Mouse (Mus musculus) ovary, adult 18-20 months (tissue): Measurements from ENCODE around the gene Mtmr12.

Source experiments
- DNase-seq: peaks from one replicate; pipeline ENCODE4 v3.0.0; 2022; ENCODE audit warnings: low spot score, mixed read lengths

The Mtmr12 gene

DNA sequence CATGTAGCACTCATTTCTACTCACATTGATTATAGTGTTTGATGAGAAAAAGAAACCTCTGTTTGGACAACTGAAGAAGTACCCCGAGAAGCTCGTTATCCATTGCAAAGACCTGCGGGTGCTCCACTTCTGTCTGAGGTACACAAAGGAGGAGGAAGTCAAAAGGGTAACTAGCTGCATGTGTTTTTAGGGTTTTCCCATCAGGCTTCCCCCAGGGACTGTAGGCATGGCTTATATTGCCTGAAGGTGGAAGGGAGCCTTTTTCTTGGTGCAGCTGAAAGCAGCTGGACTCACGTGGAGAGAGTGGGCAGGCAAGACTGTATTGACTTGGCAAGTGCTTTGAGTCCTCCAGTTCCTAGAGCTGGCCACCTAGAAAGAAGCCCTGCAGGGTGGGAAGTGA lies 31.2 kb downstream of the Mtmr12 start:
- DNase-seq, result no peak

DNA sequence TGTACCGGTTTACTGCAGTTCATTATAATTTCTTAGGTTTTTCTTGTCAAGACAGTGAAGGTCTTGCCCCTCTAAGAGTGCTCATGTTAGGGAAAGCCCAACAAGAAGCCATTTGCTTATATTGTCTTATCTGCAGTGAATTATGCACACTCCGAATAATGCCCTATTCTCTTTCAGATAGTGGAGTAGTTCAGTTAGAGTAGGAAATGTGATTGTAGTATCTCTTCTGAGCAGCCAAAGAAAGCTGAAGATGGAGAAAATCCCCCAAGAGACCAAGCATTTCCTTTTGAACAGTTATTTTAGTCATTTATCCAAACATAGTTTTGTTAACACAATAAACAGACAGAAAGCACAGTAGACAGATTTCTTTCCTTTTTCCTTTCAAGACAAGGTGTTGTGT lies 32.1 kb downstream of the Mtmr12 start:
- DNase-seq, result no peak

DNA sequence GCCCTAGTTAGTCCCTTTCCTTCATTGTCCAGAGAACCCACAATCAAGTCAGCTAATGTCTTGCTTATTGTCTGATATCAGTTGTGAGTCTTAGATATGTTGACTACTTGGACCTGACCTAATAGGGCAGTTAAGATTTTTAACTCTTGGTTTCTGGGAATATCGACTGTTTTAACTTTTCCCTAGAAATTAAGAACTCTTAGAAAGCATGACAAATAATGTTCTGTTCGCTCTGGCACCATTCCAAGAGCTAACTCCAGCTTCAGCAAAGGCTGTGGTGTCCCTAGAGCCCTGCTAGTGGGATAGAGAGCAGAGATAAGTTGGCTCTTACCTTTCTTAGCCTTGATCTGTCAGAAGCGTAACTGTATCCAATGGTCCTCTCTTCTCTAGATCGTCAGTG lies 32.7 kb downstream of the Mtmr12 start:
- no peak for DNase-seq

DNA sequence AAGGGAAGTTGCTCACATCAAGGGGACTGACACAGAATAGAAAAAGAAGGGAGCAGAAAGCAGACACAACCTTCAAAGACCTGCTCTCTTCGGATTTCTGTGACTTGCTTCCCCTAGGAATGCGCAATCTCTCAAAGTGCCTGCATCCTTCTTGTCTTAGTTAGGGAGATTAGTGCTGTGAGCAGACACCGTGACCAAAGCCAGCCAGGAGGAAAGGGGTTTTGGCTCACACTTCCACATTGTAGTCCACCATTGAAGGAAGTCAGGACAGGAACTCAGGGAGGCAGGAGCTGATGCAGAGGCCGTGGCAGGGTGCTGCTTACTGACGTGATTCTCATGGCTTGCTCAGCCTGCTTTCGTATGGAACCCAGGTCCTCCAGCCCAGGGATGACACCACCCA lies 33.5 kb downstream of the Mtmr12 start:
- no peak for DNase-seq

DNA sequence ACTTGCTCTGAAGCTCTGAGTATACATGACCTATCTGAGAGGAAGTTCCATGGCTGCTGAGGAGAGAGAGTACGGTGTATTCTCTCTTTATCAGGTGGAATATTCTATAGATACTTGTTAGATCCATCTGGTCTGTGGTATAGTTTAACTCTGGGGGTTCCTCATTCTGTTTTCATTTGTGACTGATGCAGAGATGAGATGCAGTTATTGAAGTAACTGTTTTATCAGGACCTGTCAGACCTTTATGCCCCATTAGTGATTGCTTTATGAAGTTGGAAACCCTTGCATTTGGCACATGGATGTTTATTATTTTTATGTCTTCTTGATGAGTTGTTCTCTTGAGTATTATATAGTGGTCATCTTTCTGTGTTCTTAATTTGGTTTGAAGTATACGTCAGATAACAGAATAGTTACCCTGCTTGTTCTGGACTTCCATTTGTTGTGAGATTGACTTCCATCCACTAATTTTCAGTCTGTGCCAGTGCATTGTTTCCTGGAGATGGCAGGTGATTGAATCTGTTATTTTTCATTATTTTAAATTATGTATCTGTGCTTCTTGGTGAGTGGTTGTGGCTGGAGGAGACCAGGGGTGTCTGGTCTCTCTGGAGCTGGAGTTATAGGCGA lies 36.0 kb downstream of the Mtmr12 start:
- no peak for DNase-seq

DNA sequence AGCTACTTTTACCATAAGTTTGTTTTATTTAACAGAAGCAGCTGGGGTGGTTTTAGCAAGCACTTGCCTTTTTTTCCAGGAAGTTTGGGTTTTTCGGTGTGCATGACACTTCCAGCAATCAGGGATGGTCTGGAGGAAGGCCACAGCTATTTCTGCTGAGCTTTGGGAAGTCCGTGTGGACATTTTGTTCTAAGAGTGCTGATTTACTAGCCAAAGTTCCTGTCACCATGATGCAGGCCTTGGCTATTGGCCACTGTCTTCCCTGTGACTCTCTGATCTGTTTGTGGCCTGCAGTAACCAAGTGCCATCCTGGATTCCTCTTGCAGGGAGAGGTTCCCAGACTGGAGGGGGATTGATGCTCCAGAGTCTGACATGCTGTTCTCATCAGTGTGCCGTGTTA lies 39.0 kb downstream of the Mtmr12 start:
- DNase-seq, result no peak

DNA sequence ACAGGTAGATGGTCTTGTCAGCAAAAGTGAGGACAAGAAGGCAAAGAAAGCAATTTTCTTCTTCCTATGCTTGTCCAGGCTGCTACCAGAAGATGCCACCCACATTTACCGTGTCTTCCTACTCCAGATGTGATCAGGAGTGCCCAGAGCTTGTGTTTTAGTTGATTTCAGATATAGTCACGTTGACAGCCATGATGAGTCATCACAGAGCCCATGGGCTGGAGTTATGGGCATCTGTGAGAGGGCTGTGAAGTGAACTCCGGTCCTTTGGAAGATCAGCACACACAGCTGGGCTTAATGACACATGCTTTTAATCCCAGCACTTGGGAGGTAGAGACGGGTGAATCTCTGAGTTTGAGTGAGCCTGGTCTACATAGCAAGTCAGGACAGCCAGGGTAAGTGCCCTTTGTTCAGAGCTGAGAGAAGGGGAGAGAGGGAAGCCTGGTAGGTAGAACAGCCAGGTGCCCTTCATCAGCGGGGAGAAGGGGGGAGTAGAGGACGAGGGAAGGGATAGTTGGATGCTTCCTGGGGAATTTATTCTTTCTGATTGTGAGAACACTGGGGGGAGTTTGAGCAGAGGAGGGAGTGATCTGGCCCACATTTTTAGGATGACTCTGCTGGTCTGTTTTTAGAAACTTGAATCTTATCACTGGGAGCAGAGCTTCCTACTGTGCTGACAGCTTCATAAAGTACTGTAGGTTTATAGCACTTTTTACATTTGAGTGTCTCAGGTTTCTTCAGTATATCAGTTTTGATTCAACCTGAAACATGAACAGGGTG lies 40.9 kb downstream of the Mtmr12 start:
- no peak for DNase-seq

DNA sequence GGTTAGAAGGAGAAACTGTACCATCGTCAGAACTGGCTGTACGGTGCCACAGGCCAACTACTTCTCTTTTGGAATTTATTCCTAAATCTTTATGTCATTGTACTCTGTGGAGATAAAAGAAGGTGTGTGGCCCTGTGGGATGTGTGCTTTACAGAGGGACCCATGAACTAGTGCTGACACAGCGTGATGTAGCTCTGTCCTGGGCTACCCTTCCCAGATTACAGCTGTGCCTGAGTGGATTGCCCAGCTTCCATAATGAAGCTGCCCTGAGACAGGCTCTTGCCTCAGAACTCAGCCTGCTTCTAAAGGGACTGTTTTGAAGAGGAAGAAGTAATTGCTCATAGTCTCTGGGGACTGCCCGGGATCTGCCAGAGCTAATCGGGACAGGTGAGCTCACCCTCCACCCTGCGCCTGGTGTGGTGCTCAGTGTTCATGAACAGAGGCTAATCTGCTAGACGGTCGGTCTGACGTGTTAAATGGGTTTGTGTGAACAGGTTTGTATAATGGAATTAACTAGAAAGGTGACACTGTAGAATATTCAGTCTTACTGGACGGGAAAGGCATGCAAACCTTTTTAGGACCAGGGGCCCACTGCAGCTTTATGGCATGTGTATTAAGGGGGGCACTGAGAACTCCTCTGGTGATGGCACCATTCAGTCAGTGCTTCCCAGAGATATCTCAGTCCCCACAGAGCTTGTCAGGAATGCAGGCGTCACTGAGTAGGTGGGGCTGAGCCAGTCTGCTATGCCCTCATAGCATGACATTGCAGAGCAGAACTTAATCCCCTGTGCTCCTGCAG lies 41.7 kb downstream of the Mtmr12 start:
- DNase-seq, result no peak

DNA sequence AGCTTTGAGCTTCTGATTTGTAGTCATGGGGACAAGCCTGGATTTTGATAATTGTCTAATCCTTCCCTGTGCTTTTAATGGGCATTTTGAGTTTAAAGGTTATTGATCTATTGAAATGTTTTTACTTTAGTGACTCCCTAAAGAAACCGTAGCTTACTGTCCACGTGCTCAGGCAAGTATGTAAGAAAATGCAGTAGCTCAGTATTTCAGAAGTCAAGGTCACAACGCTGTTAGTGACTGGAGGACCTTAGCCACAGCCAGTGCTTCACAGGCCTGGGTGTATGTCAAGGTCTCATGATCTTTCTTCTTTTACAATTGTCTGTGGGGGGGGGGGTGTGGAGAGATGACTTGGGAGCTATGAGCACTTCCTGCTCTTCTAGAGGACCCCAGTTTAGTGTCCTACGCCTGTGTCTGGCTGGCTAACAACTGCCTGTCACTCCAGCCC lies 42.4 kb downstream of the Mtmr12 start:
- no peak for DNase-seq

DNA sequence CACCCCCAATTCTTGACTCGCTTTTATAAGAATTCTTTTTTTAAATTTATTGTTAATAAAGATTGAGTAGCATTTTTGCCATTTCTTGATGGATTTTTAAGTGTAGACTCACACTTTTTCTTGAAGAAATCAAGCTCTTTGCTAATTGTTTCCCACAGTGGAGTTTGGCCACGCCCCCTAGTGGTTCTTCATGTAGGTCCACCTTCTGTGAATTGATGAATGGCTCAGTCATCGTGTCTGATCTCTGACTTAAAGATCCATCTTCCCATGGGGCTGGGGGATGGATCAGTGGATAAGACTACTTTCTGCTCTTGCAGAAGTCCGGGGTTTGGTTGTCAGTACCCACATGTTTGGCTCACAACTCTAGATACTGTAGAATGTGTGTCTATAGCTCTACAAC lies 43.5 kb downstream of the Mtmr12 start:
- no peak for DNase-seq

DNA sequence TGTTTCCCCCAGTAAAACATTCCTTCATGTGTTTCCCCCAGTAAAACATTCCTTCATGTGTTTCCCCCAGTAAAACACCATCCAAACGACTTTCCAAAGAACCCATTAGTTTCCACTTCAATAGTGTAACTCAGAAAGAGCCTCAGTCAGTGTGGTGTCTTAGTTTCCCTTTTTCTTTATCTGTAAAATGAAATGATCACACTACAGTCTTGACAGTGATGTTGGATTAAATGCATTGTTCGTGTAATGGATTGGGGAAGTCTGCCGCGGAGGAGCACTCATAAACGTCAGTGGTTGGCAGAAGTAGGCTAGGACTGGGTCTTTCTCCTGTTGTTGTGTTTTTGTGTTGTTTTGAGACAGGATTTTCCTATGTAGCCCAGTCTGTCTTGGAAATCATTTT lies 45.5 kb downstream of the Mtmr12 start:
- no peak for DNase-seq

DNA sequence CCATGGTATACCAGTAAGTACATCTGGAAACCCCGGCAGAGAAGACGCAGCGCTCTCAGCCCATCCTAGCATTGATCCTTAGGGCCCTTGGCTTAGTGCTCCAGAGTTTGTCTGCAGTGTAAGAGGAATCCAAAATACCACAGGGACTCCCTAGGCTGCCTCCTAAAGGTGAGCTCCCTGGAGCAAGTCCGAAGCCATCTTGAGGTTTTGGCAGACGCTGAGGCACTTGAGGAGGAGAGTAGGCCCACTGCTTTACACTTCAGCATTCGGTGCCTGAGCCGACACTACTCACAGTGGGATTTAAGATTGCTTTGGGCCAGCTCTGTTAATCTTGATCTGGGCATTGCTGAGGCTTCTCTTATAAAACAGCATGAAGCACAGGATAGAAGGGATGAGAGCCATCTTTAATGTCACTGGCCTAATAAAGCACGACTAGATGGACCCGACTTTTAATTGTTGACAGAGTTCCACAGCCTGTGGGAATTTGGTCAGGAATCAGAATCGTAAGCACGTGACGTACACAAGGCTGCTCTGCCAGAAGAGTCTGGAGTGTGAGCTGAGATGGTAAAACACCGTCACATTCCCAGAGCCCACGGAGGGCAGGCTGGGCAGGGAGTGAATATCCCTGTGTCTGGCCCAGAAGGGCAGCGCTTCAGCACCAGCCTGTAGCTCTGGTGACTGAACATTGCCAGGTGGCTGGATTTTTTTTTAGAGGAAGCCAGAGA lies 46.8 kb downstream of the Mtmr12 start:
- no peak for DNase-seq

DNA sequence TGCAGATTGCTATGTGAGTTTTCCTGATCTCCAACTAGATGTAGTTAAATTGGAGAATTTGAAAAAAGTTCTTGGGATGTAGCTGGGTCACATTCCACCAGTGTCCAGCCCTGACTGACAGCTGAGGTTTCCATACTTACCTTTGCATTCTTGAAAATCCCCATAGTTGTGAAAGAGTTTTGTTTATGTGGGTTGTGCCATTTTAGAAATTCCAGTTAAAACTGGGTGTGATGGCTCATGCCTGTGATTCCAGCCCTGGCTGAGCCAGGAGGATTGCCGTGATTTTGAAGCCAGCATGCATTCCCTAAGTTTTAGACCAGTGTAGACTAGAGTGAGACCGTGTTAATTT lies 47.3 kb downstream of the Mtmr12 start:
- no peak for DNase-seq

DNA sequence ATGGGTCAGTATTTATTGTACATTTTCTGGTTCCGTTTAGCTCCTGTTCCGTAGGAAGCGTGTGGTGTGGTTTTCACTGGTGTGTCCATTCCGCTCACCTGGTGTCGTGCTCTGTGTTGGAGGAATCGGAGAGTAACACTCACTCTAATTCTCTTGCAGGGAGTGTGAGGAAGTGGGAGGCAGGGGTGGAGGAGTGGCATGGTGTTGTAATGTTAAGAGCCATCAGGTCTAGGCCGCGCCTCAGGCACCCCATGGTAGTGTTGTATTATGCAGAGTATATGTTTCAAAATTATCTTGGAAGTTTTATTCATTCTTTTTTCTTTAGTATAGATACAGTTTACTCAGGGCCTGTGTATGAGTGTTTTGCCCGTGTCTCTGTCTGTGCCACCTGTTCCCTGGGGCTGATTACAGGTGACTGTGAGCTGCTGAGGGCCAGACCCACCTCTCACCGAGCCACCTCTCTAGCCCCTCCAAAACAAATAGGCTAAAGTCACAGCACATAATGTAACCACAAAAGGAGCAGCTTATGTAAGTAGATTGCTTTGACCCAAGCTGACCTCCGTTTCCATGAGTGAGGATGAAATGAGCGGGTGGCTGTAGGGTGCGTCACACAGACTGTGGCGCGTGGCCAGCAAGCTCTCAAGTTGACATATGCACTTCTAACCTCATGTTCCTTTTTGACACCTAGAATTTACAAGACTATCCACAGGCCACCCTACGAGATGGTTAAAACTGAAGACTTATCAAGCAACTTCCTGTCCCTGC lies 53.1 kb downstream of the Mtmr12 start:
- no peak for DNase-seq

DNA sequence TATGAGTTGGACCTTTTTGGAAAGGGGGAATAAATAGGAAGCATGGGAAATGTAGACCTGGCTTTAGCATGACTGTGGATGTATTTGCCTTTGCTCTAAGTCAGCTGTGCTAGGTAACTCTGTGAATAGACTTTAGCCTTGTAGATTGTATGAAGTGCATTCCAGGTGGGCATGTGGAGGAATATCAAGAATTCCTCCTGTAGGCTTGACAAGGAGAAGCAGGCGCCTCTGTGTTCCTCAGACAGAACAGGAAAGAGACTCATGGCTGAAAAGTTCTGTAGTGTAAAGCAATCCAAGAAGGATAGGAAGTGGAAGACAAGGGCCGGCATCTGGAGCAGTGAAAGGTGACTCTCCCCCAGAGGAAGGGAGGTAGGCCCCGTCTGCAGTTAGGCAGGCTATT lies 58.2 kb downstream of the Mtmr12 start:
- DNase-seq, result no peak

DNA sequence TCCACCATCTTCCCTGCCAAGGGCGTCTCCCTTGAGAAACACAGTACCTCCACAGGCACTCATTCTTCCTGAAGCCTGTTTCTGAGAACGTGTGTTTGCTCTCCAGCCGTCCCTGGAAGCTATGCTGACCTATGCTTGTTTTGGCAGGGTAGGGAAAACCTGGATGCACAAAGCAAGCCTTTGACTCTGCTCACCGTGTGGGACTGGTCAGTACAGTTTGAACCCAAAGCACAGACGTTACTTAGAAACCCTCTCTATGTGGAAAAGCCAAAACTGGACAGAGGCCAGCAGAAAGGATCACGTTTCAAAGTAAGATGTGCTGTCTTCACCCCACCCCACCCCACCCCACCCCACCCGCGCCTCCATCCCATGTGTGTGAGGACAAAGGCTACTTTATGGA lies 61.6 kb downstream of the Mtmr12 start:
- no peak for DNase-seq

DNA sequence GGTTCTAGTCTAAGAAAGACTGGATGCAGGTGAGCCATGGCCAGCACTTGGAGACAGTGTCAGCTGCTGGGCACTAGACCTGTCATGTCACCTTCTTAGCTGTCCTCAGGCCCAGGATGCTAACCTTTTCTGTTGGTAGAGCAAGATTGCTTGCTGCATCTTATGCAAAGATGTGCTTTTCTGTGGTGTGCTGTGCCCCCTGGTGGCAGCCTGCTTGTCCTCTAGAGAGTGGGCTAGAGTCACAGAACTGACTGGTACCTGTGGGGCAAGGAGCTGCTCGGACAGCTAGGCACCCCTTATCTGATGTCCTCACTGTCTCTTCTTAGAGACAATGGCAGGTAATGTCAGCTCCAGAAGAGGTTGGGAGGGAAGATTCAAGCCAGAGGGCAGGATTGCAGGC lies 63.2 kb downstream of the Mtmr12 start:
- DNase-seq, result peak; percentile 19

DNA sequence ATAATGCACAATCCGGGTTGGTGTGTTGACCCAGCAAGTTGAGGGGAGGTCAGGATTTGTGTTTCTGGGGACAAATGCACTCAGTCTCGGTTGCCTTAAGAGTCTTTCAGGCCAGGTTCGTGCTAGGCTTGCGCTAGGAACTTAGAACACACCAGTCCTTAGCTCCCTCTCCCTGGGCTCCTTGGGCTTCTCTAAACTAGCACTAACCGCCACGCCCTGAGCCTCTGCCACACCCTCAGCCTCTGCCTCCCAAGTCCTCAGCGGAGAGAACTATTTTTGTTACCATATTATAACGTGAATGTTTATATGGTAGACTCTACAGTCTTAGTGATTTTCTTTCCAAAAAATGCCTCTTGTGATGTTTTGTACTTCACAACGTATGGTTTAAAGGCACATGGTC lies 66.5 kb downstream of the Mtmr12 start:
- DNase-seq, result no peak

DNA sequence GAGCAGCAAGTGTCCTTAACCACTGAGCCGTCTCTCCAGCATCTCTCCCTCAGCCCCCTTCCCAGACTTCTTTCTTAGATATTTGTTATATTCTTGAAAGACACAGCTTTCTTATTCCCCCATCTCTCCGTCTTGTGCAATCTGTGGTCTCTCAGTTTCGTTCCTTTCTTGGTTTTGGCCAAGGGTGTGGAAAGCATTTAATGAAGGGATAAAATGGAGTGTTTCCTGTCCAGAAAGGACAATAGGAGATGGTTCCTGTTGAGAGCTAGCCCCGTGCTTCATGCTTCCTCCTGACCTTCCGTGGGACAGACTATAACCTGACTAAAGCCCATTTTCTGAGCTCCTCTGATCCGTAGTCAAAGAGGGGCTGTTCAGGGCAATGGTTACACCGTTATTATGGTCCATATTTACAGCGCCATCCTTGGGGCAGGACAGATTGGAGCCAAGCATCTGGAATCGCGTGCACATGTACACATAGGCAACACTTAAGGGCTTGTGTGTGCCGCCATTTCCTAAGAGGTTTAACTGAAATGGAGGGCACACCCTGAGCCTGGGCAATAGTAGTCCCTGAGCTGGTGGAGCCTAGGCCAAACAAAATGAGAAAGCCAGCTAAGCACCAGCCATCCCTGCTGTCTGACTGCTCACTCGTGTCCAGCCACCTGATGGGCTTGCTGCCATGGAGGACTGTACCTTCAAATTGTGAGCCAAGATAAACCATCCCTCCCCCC lies 68.7 kb downstream of the Mtmr12 start:
- DNase-seq, result no peak

DNA sequence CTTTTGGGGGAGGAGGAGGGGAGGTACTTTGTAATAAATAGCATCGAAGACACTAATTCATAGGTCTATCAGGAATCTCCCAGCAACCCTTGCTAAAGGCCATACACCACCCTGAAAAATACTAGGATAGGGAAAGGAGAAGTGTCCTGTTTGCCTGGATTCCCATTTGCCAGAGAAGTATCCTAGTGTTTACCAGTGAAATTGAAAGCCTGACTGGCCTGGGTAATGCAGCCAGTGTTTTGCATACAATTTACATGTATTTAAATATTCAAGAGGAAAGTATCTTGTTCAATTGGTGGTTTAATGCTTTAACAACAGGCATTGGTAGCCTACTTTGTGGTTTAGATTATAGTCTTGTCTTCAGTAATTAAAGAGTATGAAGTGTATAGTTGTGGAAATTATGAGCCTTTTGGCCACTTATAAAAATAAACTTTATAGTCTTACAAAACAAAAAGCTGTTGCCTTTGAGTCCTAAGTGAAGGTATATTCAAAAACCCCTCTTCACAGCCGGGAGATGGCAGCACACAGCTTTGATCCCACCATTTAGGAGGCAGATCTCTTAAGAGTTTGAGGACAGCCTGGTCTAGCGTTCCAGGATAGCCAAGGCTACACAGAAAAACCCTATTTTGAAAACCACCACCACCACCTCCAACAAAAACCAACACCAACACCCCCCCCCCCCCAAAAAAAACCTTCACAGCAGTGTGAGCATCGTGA lies 69.4 kb downstream of the Mtmr12 start:
- no peak for DNase-seq
